Mouse (Mus musculus) spleen, embryonic (tissue): ENCODE data around the gene Hist1h1c.

Experiments used
- CTCF ChIA-PET: fragments of 350-600 bp; sonication (Branson Sonifier 250); formaldehyde crosslinking; loops from one replicate; lab custom pipeline; 2022; lab: Charles Lee

Gene Hist1h1c

GRCm38 (mm10) chr13:23710374-23711089, 28.1 kb upstream of the Hist1h1c start, which contains the start of gene Hfe:
Gene Hfe, minus strand, starts transcription at chr13:23710854.
- CTCF ChIA-PET: interaction anchor here (0.6 kb wide), 1 partner anchor 746 kb away, joined by 3 read pairs; no protein-coding TSS in a partner anchor

GRCm38 (mm10) chr13:23716261-23717042, 22.2 kb upstream of the Hist1h1c start:
- CTCF ChIA-PET: no interaction called here

GRCm38 (mm10) chr13:23717176-23717575, 21.4 kb upstream of the Hist1h1c start:
- CTCF ChIA-PET: interaction anchor here (0.6 kb wide), 1 partner anchor 125 kb away, joined by 6 read pairs; no protein-coding TSS in a partner anchor

GRCm38 (mm10) chr13:23717593-23718245, 20.9 kb upstream of the Hist1h1c start:
- CTCF ChIA-PET: interaction anchor here (0.6 kb wide), 1 partner anchor 125 kb away, joined by 6 read pairs; no protein-coding TSS in a partner anchor

- CTCF ChIA-PET: interaction anchor here (0.6 kb wide), 1 partner anchor 161 kb away, joined by 4 read pairs; no protein-coding TSS in a partner anchor
Measured at GRCm38 (mm10) chr13:23724239-23724638, 14.4 kb upstream of the Hist1h1c start.

GRCm38 (mm10) chr13:23725213-23725612, 13.4 kb upstream of the Hist1h1c start:
- CTCF ChIA-PET: no interaction called here

GRCm38 (mm10) chr13:23728472-23729191, 10.0 kb upstream of the Hist1h1c start:
- CTCF ChIA-PET: no interaction called here

- CTCF ChIA-PET: no interaction called here
Measured at GRCm38 (mm10) chr13:23729192-23729525, 9.4 kb upstream of the Hist1h1c start.

GRCm38 (mm10) chr13:23729706-23730105, 8.9 kb upstream of the Hist1h1c start:
- CTCF ChIA-PET: no interaction called here

- CTCF ChIA-PET: interaction anchor here (0.6 kb wide), 1 partner anchor 182 kb away, joined by 4 read pairs; no protein-coding TSS in a partner anchor
Measured at GRCm38 (mm10) chr13:23730479-23730878, 8.1 kb upstream of the Hist1h1c start.

- CTCF ChIA-PET: interaction anchor here (0.9 to 2.4 kb wide), 4 partner anchors 24 to 610 kb away, joined by 3 to 27 read pairs (median 5); no protein-coding TSS in a partner anchor
Measured at GRCm38 (mm10) chr13:23732156-23732804, 6.3 kb upstream of the Hist1h1c start.

- CTCF ChIA-PET: interaction anchor here (0.9 kb wide), 1 partner anchor 170 kb away, joined by 3 read pairs; no protein-coding TSS in a partner anchor
Measured at GRCm38 (mm10) chr13:23737091-23737490, 1.5 kb upstream of the Hist1h1c start.

GRCm38 (mm10) chr13:23738041-23738440, 567 bp upstream of the Hist1h1c start:
- CTCF ChIA-PET: interaction anchor here (0.6 to 1.0 kb wide), 3 partner anchors 45 to 1719 kb away, joined by 3 to 11 read pairs (median 4); no protein-coding TSS in a partner anchor

- CTCF ChIA-PET: interaction anchor here (1.3 kb wide), 1 partner anchor 39 kb away, joined by 4 read pairs; no protein-coding TSS in a partner anchor
Measured at GRCm38 (mm10) chr13:23739069-23739921, 687 bp downstream of the Hist1h1c start.

- CTCF ChIA-PET: interaction anchor here (1.3 kb wide), 1 partner anchor 40 kb away, joined by 4 read pairs; no protein-coding TSS in a partner anchor
Measured at GRCm38 (mm10) chr13:23739922-23740252, 1.3 kb downstream of the Hist1h1c start.

GRCm38 (mm10) chr13:23740256-23740840, 1.7 kb downstream of the Hist1h1c start:
- CTCF ChIA-PET: interaction anchor here (1.3 kb wide), 1 partner anchor 40 kb away, joined by 4 read pairs; no protein-coding TSS in a partner anchor

- CTCF ChIA-PET: no interaction called here
Measured at GRCm38 (mm10) chr13:23740910-23741309, 2.3 kb downstream of the Hist1h1c start.

GRCm38 (mm10) chr13:23742007-23742406, 3.4 kb downstream of the Hist1h1c start:
- CTCF ChIA-PET: no interaction called here

GRCm38 (mm10) chr13:23743215-23743614, 4.6 kb downstream of the Hist1h1c start:
- CTCF ChIA-PET: interaction anchor here (0.9 kb wide), 1 partner anchor 8 kb away, joined by 3 read pairs; the partner anchor contains the start of gene Hist1h2ab
